In genomic region chr9:4514563-4514885, GRCm38 (mm10) we compare ENCODE assay signal across 13 mouse cellular contexts.
A peak's percentile ranks its signal among the peaks of the same experiment; 100 is the strongest.
DNase-seq lines count a peak whose midpoint lies in the region; ATAC-seq and TF ChIP-seq lines count a peak whose summit lies in the region.
"Had no signal": no experiment of that assay in that cellular context is flagged by ENCODE, and none has a peak within 500 bp of the region (broad histone marks: within the 10 kb centered on the region; RNA-seq: fewer than 3 reads in every experiment).

No protein-coding gene starts in this region.

- no peaks in the 10 kb centered on the region for H3K9me3 ChIP-seq in forebrain, embryonic 15.5 days
- no peaks in the 10 kb centered on the region for H3K9me3 ChIP-seq in hindbrain, postnatal 0 days (ENCODE audit: low read length)
- no peaks in the 10 kb centered on the region for H3K9me3 ChIP-seq in neural tube, embryonic 13.5 days
- no peaks in the 10 kb centered on the region for H3K9me3 ChIP-seq in liver, postnatal 0 days (ENCODE audit: low read length)

- no peak overlapping the region for H3K4me3 ChIP-seq in layer of hippocampus, adult 2 months
- no peak overlapping the region for H3K4me3 ChIP-seq in forebrain, embryonic 15.5 days
- H3K4me3 ChIP-seq in hindbrain, postnatal 0 days (ENCODE audit: low read length), result no peak overlapping the region
- no peak overlapping the region for H3K4me3 ChIP-seq in neural tube, embryonic 13.5 days
- H3K4me3 ChIP-seq in liver, postnatal 0 days (ENCODE audit: low read depth, low read length), result no peak overlapping the region

- 96% methylated on average over 1 of the region's 1 CpGs for WGBS in forebrain, embryonic 15.5 days
- 84% methylated on average over 1 of the region's 1 CpGs for WGBS in hindbrain, postnatal 0 days
- WGBS in neural tube, embryonic 13.5 days, result 90% methylated on average over 1 of the region's 1 CpGs
- 88% methylated on average over 1 of the region's 1 CpGs for WGBS in liver, postnatal 0 days (ENCODE audit: insufficient replicate concordance)

- H3K4me2 ChIP-seq in forebrain, embryonic 15.5 days (replicated peaks), result no peak overlapping the region
- no peak overlapping the region for H3K4me2 ChIP-seq in hindbrain, postnatal 0 days (ENCODE audit: low read depth, low read length)
- no peak overlapping the region for H3K4me2 ChIP-seq in neural tube, embryonic 13.5 days
- no peak overlapping the region for H3K4me2 ChIP-seq in liver, postnatal 0 days (ENCODE audit: low read depth, low read length)

- TF ChIP-seq CTCF in layer of hippocampus, adult 2 months (conservative IDR thresholded peaks at IDR 0.05), result no peak
- no peak for TF ChIP-seq CTCF in hindbrain, postnatal 0 days (IDR thresholded peaks at IDR 0.05; ENCODE audit: low read depth)
- TF ChIP-seq CTCF in liver, postnatal 0 days (IDR thresholded peaks at IDR 0.05; ENCODE audit: low read depth), result no peak

- DNase-seq in layer of hippocampus, adult 2 months (ENCODE audit: low spot score in 2 of 2), result peak in 1 of 2 experiments; percentile 23
- no peak for DNase-seq in layer of hippocampus, postnatal 14 days (ENCODE audit: low spot score in 2 of 2)
- DNase-seq in hindbrain, postnatal 0 days (ENCODE audit: low spot score), result peak; percentile 45
- DNase-seq in liver, postnatal 0 days, result no peak
- DNase-seq in kidney, postnatal 36 days, result no peak
- DNase-seq in spleen, postnatal 10 days (ENCODE audit: low spot score in 2 of 2), result no peak
- DNase-seq: adrenal gland, adult 8-10 months; cerebellum, adult 9-11 months; kidney, adult 9 months; lung, adult 2 months; thymus, postnatal 14 days had no signal

- no peaks in the 10 kb centered on the region for H3K27me3 ChIP-seq in forebrain, embryonic 15.5 days
- no peaks in the 10 kb centered on the region for H3K27me3 ChIP-seq in hindbrain, postnatal 0 days (ENCODE audit: insufficient read depth, low read length)
- no peaks in the 10 kb centered on the region for H3K27me3 ChIP-seq in neural tube, embryonic 13.5 days
- H3K27me3 ChIP-seq in liver, postnatal 0 days (ENCODE audit: insufficient read depth, low read length), result no peaks in the 10 kb centered on the region

- H3K9ac ChIP-seq in forebrain, embryonic 15.5 days (replicated peaks), result no peak overlapping the region
- H3K9ac ChIP-seq in hindbrain, postnatal 0 days (replicated peaks; ENCODE audit: low read length), result no peak overlapping the region
- no peak overlapping the region for H3K9ac ChIP-seq in neural tube, embryonic 13.5 days
- no peak overlapping the region for H3K9ac ChIP-seq in liver, postnatal 0 days (replicated peaks)

- peak; percentile 82 for ATAC-seq in forebrain, embryonic 15.5 days (replicated peaks)
- ATAC-seq in hindbrain, postnatal 0 days, result peak; percentile 79
- peak; percentile 56 for ATAC-seq in neural tube, embryonic 13.5 days (ENCODE audit: low read depth)
- ATAC-seq in liver, postnatal 0 days, result no peak

- peaks cover 9% of the 10 kb centered on the region for H3K4me1 ChIP-seq in forebrain, embryonic 15.5 days
- H3K4me1 ChIP-seq in hindbrain, postnatal 0 days (ENCODE audit: insufficient read depth, low read length), result no peaks in the 10 kb centered on the region
- peaks cover 4% of the 10 kb centered on the region; the same call in 1 of the 2 replicates for H3K4me1 ChIP-seq in neural tube, embryonic 13.5 days (replicated peaks)
- H3K4me1 ChIP-seq in liver, postnatal 0 days (ENCODE audit: insufficient read depth), result no peaks in the 10 kb centered on the region

- H3K36me3 ChIP-seq in forebrain, embryonic 15.5 days, result no peaks in the 10 kb centered on the region
- H3K36me3 ChIP-seq in hindbrain, postnatal 0 days (ENCODE audit: insufficient read depth, low read length), result no peaks in the 10 kb centered on the region
- H3K36me3 ChIP-seq in neural tube, embryonic 13.5 days, result no peaks in the 10 kb centered on the region
- H3K36me3 ChIP-seq in liver, postnatal 0 days (replicated peaks; ENCODE audit: insufficient read depth, low read length), result no peaks in the 10 kb centered on the region

- 0 out of 2 replicates have a peak overlapping the region, but pooled peaks have one; percentile 15 for H3K27ac ChIP-seq in layer of hippocampus, adult 2 months
- peak overlapping the region; percentile 61 for H3K27ac ChIP-seq in forebrain, embryonic 15.5 days (replicated peaks)
- H3K27ac ChIP-seq in hindbrain, postnatal 0 days, result no peak overlapping the region
- no peak overlapping the region for H3K27ac ChIP-seq in neural tube, embryonic 13.5 days (replicated peaks)
- H3K27ac ChIP-seq in liver, postnatal 0 days (ENCODE audit: low read depth), result no peak overlapping the region

- no peak for TF ChIP-seq EP300 in liver, postnatal 0 days (IDR thresholded peaks at IDR 0.05; ENCODE audit: low read depth)

Comparison
In these comparisons a context has a peak if more than half of its experiments do, and no peak if none do; other contexts are left out.
1. H3K27ac ChIP-seq: peak in layer of hippocampus, adult 2 months (single experiment) and forebrain, embryonic 15.5 days (single experiment); none in hindbrain, postnatal 0 days (single experiment), neural tube, embryonic 13.5 days (single experiment) and liver, postnatal 0 days (single experiment).